Mouse (Mus musculus) ES-CJ7 (cell line): ENCODE data around the gene Lefty2.

Source experiments
- DNase-seq: peaks from one replicate; pipeline ENCODE4 v3.0.0; 2011; ENCODE audit warnings: low read depth, low spot score

Gene Lefty2

DNA sequence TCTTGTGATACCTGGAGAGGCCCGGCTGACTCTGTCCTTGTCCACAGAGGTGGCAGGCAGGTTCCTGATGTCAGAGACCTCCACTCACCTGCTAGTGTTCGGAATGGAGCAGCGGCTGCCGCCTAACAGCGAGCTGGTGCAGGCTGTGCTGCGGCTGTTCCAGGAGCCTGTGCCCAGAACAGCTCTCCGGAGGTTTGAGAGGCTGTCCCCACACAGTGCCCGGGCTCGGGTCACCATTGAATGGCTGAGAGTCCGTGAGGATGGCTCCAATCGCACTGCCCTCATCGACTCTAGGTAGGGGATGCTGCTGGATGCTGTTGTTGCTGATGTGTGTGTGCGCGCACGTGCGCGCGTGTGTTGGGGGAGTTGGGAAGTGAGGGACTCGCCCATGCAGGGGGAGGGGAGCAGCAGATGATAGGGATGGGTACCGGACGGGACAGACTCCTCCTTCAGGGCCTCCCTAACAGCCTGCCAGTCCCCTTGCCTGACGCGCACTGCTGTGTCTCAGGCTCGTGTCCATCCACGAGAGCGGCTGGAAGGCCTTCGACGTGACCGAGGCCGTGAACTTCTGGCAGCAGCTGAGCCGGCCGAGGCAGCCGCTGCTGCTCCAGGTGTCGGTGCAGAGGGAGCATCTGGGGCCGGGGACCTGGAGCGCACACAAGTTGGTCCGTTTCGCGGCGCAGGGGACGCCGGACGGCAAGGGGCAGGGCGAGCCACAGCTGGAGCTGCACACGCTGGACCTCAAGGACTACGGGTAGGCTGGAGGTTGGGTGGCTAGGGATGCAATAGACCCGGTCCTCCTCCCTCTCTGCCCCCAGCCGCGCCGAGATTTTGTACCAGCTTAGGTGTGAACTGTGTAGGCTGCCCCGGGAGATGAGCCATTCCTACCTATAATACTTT, 1.4 kb downstream of the Lefty2 start:
- DNase-seq, result peak; percentile 86

DNA sequence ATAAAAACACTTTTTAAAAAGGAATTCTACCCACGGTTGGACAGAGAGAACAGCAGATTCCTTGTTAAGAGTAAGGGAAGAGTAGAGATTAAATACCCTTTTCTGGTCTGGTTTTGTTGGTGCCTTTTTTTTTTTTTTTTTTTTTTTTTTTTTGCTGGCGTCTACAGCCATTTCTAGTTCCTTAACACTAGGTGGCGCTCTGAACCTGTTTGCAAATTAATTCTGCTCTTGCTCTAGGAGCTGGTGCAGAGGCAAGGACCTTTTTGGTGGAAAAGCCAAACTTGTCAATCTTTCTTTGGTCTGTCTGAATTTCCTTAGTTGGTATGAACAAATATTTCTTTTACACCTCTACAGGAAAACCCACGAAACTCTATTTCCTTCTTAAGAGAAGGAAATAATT, 8.2 kb downstream of the Lefty2 start:
- peak; percentile 84 for DNase-seq

DNA sequence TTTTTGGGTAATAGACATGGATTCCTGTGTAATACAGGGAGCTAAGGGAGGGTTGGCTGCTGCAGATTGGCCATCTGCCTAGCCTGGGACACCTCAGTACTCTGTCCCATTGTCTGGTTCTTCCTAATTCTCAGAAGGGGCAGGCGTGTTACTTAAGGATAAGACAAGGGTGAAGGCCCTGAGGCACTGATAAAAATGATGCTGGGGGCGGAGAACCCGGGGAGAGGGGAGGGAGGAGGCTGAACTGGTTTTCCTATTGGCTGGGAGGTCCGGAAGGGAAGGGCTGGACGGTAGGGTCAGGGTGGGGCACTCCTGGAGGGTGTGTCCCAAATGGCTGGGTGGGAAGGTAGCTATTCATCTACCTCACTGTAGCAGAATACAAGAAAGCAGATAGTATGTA, 10.0 kb downstream of the Lefty2 start:
- DNase-seq, result peak; percentile 93

DNA sequence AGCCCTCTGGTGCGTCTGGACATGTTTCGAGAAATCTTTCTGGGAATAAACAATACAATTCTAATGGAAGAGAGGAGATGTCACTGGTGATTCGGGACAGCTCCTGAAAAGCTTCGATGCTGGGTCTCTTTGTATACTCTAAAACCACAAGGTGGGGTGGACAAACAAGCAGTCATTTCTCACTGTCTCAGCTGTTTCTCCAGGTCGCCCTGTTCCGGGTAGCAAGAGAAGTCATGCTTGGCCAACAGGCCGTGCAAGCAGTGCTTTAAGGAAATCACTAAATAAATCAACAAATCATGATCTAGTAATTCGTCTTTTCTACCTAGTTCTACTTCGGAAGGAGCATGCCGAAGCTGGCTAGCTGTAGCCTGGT, 10.7 kb downstream of the Lefty2 start:
- no peak for DNase-seq

DNA sequence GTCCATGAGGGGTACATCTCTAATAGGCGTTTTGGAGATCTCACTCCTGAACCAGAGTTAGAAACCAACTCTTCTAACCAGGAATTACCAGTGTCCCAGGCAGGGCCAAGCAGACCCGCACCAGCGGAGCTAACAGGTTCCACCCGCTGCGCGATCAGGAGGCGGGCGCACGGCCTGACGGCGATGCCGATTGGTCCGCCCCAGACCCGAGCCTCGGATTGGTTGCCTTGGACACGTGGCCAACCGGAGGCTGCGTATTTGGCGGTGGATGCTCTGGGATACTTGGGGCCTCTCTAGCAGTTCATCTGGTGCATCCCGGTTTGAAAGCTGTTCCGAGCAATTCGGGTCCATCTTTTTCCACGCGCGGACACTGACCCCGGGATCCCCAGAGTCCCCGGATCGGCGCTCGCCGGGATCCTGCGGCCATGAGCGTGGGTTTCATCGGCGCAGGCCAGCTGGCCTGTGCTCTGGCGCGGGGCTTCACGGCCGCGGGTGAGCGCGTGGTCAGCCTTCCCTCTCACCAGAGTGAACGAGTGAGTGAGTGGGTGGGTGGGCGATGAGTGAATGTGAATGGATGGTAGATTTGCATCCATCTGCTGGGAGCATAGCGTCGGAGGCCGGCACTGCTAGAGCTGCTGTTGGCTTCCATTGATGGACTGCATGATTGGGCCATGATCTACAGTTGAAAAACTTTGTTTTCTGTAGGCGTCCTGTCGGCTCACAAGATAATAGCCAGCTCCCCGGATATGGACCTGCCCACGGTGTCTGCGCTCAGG, 11.3 kb downstream of the Lefty2 start, which contains the start of gene Pycr2:
TSS of gene Pycr2 (plus strand) at position 255 of the 776 bp plus-strand sequence.
- peak; percentile 97 for DNase-seq

DNA sequence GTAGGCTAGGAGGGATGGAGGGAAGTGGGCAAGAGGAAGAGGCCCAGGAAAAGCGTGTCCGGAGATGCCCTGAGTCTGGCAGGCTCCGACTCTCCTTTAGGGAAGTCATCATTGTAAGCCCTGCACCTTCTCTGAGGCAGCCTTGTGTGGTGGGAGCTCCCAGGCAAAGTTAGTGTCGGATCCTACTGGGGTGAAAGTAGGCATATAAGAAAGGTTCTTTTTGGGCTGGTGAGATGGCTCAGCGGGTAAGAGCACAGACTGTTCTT, 11.8 kb downstream of the Lefty2 start:
- no peak for DNase-seq

DNA sequence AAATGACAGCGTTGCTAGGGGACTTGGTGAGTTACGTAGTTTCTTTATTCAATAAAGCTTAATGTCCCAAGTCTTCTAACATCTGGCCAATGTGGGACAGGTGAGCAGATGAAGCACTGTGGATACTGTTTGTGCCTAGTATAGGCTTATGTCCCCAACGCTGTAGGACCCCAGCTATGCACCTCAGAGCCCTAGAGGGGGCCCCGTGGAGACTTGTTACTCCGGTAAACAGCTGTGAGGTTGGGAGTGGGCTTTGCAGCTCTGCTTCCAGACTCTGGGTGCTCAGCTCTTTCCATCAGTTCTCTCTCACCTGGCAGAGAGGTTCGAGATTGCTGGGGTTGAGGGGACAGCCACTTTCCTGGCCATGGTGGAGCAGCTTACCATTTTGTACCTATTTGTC, 12.4 kb downstream of the Lefty2 start:
- DNase-seq, result no peak

DNA sequence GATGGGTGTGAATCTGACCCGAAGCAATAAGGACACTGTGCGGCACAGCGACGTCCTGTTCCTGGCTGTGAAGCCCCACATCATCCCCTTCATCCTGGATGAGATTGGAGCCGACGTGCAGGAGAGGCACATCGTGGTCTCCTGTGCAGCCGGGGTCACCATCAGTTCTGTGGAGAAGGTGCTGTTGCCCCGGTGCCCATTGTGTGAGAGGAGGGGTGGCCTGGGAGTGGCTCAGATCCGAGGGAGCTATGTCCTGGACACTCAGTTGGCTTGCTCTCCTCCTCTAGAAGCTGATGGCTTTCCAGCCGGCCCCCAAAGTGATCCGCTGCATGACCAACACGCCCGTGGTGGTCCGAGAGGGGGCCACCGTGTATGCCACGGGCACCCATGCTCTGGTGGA, 13.0 kb downstream of the Lefty2 start:
- DNase-seq, result no peak

DNA sequence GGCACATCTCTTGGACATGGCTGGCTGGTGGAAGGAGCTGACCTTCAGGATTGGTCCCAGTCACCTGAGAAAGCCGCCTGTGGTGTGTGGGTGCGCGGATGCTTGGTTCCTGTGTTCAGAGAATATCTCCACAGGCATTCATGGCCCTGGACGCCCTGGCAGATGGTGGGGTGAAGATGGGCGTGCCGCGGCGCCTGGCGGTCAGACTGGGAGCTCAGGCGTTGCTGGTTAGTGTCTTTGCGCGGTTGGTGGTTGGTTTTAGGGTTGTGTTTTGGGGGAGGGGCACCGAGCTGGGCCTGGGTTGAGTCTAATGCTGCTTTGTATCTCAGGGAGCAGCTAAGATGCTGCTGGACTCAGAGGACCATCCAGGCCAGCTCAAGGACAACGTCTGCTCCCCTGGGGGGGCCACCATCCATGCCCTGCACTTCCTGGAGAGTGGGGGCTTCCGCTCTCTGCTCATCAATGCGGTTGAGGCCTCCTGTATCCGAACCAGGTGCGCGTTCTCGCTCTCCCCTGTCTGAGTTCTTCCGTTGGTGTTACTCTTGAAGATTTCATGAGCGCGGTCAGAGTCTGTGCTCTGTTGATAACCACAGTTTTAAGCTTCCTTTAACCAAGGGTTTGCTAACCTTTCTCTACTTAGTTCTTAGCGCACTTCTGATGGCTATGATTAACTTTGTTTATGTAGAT, 13.7 kb downstream of the Lefty2 start:
- DNase-seq, result peak; percentile 74

DNA sequence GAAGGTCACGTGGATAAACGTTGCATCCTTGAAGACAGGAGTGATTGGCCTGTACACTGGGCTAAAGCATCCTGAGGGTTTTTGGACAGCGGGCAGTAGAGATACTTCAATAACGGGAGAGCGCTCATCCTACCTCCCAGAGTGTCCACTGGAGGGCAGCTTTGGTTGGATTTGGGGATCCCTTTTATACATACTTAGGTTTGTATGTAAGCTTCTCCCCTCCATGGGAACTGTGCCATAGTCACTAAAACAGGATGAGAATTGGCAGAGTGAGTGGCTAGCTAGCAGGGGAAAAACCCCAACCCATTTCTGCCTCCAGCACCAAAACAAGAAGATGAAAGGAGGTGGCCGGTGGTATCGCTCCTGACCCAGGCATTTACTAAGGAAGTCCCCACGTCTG, 18.2 kb downstream of the Lefty2 start:
- DNase-seq, result peak; percentile 49

DNA sequence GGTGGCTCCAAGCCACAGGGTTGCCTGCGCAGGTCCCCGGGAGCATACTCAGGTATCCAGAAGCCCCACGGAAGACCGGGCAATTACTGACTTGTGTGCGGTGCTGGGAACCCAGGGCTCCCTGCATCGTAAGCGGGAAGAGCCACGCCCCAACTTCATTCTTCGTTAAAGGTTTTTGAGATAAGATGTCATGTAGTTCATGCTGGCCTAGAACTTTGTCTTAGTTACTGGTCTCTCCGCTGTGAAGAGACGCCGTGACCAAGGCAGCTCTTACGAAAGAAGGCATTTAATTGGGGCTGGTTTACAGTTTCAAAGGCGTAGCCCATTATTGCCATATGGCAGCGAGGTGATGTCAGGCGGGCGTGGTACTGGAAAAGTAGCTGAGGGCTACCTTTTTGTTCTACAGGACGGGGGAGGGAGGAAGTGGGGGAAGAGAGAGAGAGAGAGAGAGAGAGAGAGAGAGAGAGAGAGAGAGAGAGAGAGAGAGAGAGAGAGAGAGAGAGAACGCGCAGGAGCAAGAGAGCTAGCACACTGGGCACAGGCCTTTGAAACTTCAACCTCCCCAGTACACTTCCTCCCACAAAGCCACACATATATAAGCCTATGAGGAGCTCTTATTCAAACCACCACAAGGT, 18.9 kb downstream of the Lefty2 start:
- DNase-seq, result peak; percentile 51

DNA sequence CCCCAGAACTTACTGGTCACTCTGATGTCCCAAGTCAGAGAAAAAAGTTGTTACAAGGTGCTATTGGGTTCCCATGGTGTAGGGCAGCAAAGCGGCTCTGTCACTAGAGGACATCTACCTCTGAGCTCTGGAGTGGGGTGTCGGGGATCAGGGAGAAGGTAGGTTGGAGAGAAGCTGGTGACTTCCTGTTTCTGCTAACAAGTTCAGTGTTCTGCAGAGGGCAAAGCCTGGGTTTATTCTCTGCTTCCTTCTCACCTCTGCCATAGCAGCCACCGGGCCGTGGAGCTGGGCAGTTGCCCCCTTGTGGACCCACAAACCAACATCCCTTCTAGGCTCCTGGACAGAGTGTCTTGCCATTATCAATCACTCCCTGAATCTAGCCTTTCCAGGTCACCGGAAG, 19.9 kb downstream of the Lefty2 start:
- DNase-seq, result no peak

DNA sequence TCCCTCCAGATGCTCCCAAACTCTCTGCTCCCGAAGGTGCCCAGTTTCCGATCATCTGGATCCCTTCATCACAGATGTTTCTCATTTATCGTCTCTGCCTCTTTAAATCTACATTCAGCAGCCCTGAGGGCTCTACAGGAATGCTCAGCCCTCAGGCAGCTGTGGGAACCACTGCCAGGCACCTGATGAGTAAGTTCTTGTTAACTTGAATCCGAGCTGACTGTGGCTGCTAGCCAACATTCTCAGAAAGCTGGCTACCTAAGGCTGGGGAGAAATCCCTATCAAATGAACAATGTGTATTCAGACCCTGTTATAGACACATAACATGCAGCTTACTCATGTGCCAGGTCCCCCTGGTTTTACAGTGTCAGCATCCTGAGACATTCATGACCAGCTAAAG, 20.9 kb downstream of the Lefty2 start:
- no peak for DNase-seq

DNA sequence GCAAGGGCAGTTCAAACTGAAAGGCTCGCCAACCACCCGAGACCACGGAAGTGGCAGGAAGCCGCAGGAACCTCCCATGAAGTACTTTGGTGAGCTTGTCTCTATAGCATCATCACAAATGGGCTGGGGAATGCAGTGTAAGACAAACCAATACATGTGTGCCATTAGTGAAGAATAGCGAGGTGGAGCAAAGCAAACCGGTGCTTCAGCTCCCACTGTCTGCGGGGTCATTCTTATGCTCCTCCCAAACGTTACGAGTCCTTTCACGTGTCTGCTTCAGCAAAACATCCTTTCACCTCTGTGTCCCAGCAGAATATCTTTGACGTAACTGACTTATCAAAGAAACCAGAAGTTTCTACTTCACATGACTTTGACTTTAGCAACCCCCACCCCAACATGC, 23.5 kb downstream of the Lefty2 start:
- DNase-seq, result no peak

DNA sequence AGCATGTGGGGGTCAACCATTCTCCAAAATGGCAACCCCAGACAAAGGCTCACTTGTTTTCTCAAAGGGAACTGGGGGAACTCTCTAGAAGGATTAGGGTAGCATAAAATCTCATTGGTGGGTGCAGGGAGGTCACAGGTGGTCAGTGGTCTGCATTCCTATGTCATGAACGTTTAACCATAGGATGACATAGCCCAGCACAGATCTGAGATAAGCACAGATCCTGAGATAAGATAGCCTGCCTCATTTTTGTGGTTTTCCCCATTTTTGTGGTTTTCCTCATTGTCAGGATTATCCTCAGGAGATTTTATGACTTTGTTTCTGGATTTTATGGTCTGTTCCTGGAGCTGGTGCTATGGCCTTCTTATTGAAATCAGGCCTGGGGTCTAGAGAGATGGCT, 24.1 kb downstream of the Lefty2 start:
- no peak for DNase-seq

DNA sequence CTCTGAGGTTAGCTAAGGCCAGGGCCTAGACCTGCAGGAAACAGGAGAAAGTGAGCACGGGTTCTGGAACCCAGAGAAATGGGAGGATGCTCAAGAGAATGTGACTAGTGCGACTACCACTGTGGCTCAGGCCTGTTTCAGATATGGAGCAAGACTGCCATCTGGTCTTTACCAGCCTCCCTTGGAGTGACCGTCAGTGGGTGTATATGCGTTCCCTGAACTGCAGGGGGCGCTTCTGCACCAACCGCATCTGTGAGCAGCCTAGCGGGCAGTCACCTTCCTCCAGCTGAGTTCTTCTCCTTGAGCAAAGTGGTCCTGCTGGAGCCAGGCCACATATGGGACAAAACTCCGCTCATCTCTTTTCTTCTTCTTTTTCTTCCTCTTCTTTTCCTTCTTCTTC, 26.8 kb downstream of the Lefty2 start:
- peak; percentile 92 for DNase-seq

DNA sequence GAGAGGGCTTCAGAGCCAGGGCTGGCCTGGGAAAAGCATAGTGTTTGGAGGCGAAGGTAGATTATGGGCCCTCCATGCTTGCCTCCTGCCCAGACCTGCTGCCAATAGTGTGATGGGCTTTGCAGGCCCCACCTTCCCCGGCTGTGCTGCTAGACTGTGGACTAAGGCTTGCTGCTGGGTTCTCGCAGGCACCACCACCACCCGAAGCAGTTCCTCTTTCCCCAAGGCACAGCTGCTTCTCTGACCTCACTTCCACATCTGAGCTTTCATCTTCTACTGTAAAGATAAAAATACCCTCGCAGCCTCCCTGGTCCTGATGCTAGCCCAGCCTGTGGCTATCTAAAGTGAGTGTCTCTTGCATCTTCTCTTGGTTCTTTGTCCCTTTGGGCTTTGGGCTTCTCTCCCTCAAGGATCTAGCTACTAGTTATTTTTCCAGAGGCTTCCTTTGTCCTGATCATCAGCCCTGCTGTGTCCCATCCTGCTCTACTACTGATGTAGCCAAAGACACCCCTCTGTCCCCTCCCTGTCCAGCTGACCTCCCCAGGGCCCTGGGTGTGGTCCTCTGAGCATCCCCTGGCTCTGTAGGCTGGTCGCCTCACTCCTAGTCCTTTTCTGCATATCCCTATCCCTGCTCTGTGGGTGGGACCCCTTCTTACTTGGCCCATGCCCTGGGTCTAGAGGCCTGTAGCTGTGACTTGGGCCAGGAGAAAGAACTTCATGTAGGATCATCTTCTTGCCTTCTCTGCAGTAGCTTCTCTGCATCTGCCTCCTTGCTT, 29.6 kb downstream of the Lefty2 start:
- DNase-seq, result no peak

DNA sequence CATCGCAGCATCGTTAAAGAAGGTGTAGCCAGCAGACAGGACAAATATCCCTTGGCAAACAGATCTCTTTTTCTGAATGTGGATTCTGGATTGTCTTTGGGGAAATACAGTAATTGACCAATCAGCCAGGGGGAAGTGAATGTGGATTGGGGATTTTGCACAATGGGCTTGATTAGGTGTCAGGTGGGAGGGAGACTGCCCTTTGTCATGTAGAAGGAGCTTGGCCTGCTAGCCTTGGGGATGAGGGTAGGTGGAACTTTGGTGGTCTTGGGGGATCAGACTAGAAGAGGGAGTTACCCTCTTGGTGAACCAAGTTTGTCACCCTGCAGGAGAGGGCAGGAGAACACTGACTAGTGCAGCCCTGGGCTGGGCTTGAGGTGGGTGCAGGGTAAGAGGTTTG, 31.8 kb downstream of the Lefty2 start:
- peak; percentile 99 for DNase-seq

DNA sequence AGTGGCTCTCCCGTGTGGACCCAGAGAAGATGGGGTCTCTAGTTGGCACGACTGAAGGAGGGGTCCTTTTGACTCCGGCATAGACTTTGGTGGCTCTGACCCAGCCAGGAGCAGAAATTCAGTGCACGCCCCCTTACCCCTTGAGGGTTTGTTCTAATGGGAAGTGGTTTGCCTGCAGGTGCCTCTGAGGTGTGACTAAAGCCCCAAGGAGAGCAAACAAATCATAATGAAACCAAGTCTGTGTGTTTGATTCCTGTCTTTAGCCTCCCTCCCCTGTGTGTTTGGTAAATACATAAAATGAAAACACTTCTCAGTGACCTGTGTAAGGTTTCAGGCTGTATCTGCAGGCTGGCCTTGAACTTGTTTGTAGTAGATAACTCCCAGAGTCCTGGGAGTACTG, 33.4 kb downstream of the Lefty2 start:
- no peak for DNase-seq

DNA sequence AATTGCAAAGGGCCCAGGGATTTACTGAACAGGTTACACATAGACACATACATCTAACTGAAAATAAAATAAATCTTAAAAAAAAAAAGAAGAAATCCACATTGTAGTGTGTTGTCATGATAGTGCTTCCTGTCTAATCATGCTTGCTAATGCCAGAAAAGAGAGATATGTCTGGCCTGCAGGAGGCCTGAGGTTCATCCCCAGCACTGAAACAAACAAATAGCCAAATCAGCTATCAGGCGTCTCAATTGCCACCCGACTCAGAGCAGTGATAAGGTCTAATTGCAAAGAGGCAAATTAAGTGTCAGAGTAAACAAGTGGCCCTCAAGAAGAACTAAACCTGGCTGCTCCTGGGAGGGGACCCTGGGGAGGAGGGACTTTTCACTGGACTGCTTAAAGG, 36.7 kb downstream of the Lefty2 start:
- DNase-seq, result no peak

DNA sequence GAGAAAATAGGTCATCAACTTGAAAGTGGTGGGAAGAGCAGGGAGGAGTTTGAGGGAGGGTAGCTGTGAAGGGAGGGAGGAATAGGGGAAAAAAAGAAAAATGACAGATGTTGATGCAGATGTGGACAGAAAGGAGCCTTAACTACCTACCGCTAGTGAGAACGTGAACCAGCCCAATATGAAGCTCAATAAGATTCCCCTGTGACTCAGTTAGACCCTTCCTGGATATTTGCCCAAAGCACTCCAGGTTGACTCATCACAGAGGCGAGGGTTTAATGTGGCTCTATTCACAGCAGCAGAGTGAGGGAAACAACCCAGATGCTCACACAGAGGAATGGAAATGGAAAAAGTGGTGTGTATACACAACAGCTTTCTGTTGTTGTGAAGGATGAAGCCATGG, 38.2 kb downstream of the Lefty2 start:
- DNase-seq, result no peak
